Mouse (Mus musculus): ENCODE results near the gene Tas1r1. TPM values are rescaled to one million over a fixed set of nuclear protein-coding genes. Genes with fewer than 3 reads are reported as not detected.
A peak's percentile ranks its signal among the peaks of the same experiment; 100 is the strongest.

The Tas1r1 gene
- 2.1 and 2.4 TPM in 2 replicates for polyA plus RNA-seq (2015; fragmentation: Nextera tagmentation; extraction: Ambion mirVana)

GRCm38 (mm10) chr4:152038225-152038984, at the start of gene Tas1r1:
Tas1r1 (minus strand) TSS chr4:152038568.
- Histone ChIP-seq H3K4me1 (ENCODE audit: control insufficient read depth, insufficient read depth, low read length) (peaks cover 9% of the 10 kb centered on the region), H3K9me3 (replicated peaks; ENCODE audit: control insufficient read depth, low read length, poor library complexity, severe bottlenecking) (no peaks in the 10 kb centered on the region), H3K27ac (ENCODE audit: low read length) (peak within 1 kb of the TSS; percentile 36; the same call in 1 of the 2 replicates), H3K4me3 (ENCODE audit: low read depth, low read length) (peak within 1 kb of the TSS; percentile 96), H3K4me2 (ENCODE audit: low read length) (peak within 1 kb of the TSS; percentile 98), H3K27me3 (ENCODE audit: control insufficient read depth, insufficient read depth, low read depth, low read length) (no peaks in the 10 kb centered on the region), H3K36me3 (ENCODE audit: control insufficient read depth, insufficient read depth, low read length) (peaks cover 11% of the 10 kb centered on the region), H3K9ac (ENCODE audit: low read depth, low read length) (peak within 1 kb of the TSS; percentile 91)
- ATAC-seq = 0 out of 2 replicates have a peak, but pooled peaks have one; percentile 16
- WGBS = 56% methylated on average over 10 of the region's 10 CpGs

GRCm38 (mm10) chr4:152088133-152088532, 49.8 kb upstream of the Tas1r1 start:
- no peak overlapping the region for H3K4me3 ChIP-seq (ENCODE audit: low read depth, low read length)
- ATAC-seq = no peak
- H3K36me3 ChIP-seq (ENCODE audit: control insufficient read depth, insufficient read depth, low read length) = no peaks in the 10 kb centered on the region
- no peaks in the 10 kb centered on the region for H3K9me3 ChIP-seq (replicated peaks; ENCODE audit: control insufficient read depth, low read length, poor library complexity, severe bottlenecking)
- H3K4me1 ChIP-seq (ENCODE audit: control insufficient read depth, insufficient read depth, low read length) = peaks cover 21% of the 10 kb centered on the region
- no peaks in the 10 kb centered on the region; the same call in none of the 2 replicates for H3K27me3 ChIP-seq (ENCODE audit: control insufficient read depth, insufficient read depth, low read depth, low read length)
- no peak overlapping the region for H3K27ac ChIP-seq (ENCODE audit: low read length)
- WGBS = 21% methylated on average over 4 of the region's 4 CpGs
- H3K4me2 ChIP-seq (ENCODE audit: low read length) = peak overlapping the region; percentile 90; the same call in 1 of the 2 replicates
- 0 out of 2 replicates have a peak overlapping the region, but pooled peaks have one; percentile 35 for H3K9ac ChIP-seq (ENCODE audit: low read depth, low read length)

GRCm38 (mm10) chr4:152087211-152088081, 49.1 kb upstream of the Tas1r1 start:
- H3K27ac ChIP-seq (ENCODE audit: low read length) = no peak overlapping the region; the same call in 1 of the 2 replicates
- H3K9ac ChIP-seq (ENCODE audit: low read depth, low read length) = peak overlapping the region; percentile 93
- no peaks in the 10 kb centered on the region for H3K36me3 ChIP-seq (ENCODE audit: control insufficient read depth, insufficient read depth, low read length)
- H3K9me3 ChIP-seq (replicated peaks; ENCODE audit: control insufficient read depth, low read length, poor library complexity, severe bottlenecking) = no peaks in the 10 kb centered on the region
- H3K4me3 ChIP-seq (ENCODE audit: low read depth, low read length) = peak overlapping the region; percentile 74
- H3K4me1 ChIP-seq (ENCODE audit: control insufficient read depth, insufficient read depth, low read length) = peaks cover 21% of the 10 kb centered on the region
- no peaks in the 10 kb centered on the region; the same call in none of the 2 replicates for H3K27me3 ChIP-seq (ENCODE audit: control insufficient read depth, insufficient read depth, low read depth, low read length)
- 7% methylated on average over 12 of the region's 12 CpGs for WGBS
- peak; percentile 14; the same call in 1 of the 2 replicates for ATAC-seq
- peak overlapping the region; percentile 90 for H3K4me2 ChIP-seq (ENCODE audit: low read length)

- no peaks in the 10 kb centered on the region for H3K36me3 ChIP-seq (ENCODE audit: control insufficient read depth, insufficient read depth, low read length)
- H3K27me3 ChIP-seq (ENCODE audit: control insufficient read depth, insufficient read depth, low read depth, low read length) = no peaks in the 10 kb centered on the region; the same call in none of the 2 replicates
- 0% methylated on average over 54 of the region's 92 CpGs for WGBS
- peak overlapping the region; percentile 90 for H3K4me2 ChIP-seq (ENCODE audit: low read length)
- peaks cover 21% of the 10 kb centered on the region for H3K4me1 ChIP-seq (ENCODE audit: control insufficient read depth, insufficient read depth, low read length)
- H3K9ac ChIP-seq (ENCODE audit: low read depth, low read length) = peak overlapping the region; percentile 93
- no peaks in the 10 kb centered on the region for H3K9me3 ChIP-seq (replicated peaks; ENCODE audit: control insufficient read depth, low read length, poor library complexity, severe bottlenecking)
- H3K4me3 ChIP-seq (ENCODE audit: low read depth, low read length) = peak overlapping the region; percentile 74
- no peak overlapping the region; the same call in 1 of the 2 replicates for H3K27ac ChIP-seq (ENCODE audit: low read length)
- ATAC-seq = peak; percentile 80
These were observed 48.3 kb upstream of the Tas1r1 start for GRCm38 (mm10) chr4:152086505-152087210.

- H3K4me3 ChIP-seq (ENCODE audit: low read depth, low read length) = no peak overlapping the region
- no peaks in the 10 kb centered on the region for H3K9me3 ChIP-seq (replicated peaks; ENCODE audit: control insufficient read depth, low read length, poor library complexity, severe bottlenecking)
- no peaks in the 10 kb centered on the region for H3K36me3 ChIP-seq (ENCODE audit: control insufficient read depth, insufficient read depth, low read length)
- H3K9ac ChIP-seq (ENCODE audit: low read depth, low read length) = no peak overlapping the region
- H3K4me2 ChIP-seq (ENCODE audit: low read length) = no peak overlapping the region
- WGBS = 91% methylated on average over 7 of the region's 7 CpGs
- ATAC-seq = no peak
- H3K4me1 ChIP-seq (ENCODE audit: control insufficient read depth, insufficient read depth, low read length) = peaks cover 21% of the 10 kb centered on the region
- H3K27ac ChIP-seq (ENCODE audit: low read length) = no peak overlapping the region
- no peaks in the 10 kb centered on the region; the same call in none of the 2 replicates for H3K27me3 ChIP-seq (ENCODE audit: control insufficient read depth, insufficient read depth, low read depth, low read length)
These were observed 46.2 kb upstream of the Tas1r1 start for GRCm38 (mm10) chr4:152084616-152085015.

- H3K9me3 ChIP-seq (replicated peaks; ENCODE audit: control insufficient read depth, low read length, poor library complexity, severe bottlenecking) = no peaks in the 10 kb centered on the region
- H3K36me3 ChIP-seq (ENCODE audit: control insufficient read depth, insufficient read depth, low read length) = no peaks in the 10 kb centered on the region
- ATAC-seq = no peak
- peaks cover 21% of the 10 kb centered on the region for H3K4me1 ChIP-seq (ENCODE audit: control insufficient read depth, insufficient read depth, low read length)
- no peak overlapping the region for H3K27ac ChIP-seq (ENCODE audit: low read length)
- no peak overlapping the region for H3K4me2 ChIP-seq (ENCODE audit: low read length)
- WGBS = 62% methylated on average over 7 of the region's 7 CpGs
- no peak overlapping the region for H3K4me3 ChIP-seq (ENCODE audit: low read depth, low read length)
- no peaks in the 10 kb centered on the region; the same call in none of the 2 replicates for H3K27me3 ChIP-seq (ENCODE audit: control insufficient read depth, insufficient read depth, low read depth, low read length)
- no peak overlapping the region for H3K9ac ChIP-seq (ENCODE audit: low read depth, low read length)
These were observed 45.3 kb upstream of the Tas1r1 start for GRCm38 (mm10) chr4:152083611-152084220.

GRCm38 (mm10) chr4:152079931-152080330, 41.6 kb upstream of the Tas1r1 start:
- H3K4me3 ChIP-seq (ENCODE audit: low read depth, low read length) = no peak overlapping the region
- no peaks in the 10 kb centered on the region for H3K36me3 ChIP-seq (ENCODE audit: control insufficient read depth, insufficient read depth, low read length)
- WGBS = 71% methylated on average over 7 of the region's 7 CpGs
- no peak overlapping the region for H3K9ac ChIP-seq (ENCODE audit: low read depth, low read length)
- H3K4me1 ChIP-seq (ENCODE audit: control insufficient read depth, insufficient read depth, low read length) = no peaks in the 10 kb centered on the region
- no peaks in the 10 kb centered on the region for H3K9me3 ChIP-seq (replicated peaks; ENCODE audit: control insufficient read depth, low read length, poor library complexity, severe bottlenecking)
- no peaks in the 10 kb centered on the region; the same call in 1 of the 2 replicates for H3K27me3 ChIP-seq (ENCODE audit: control insufficient read depth, insufficient read depth, low read depth, low read length)
- H3K4me2 ChIP-seq (ENCODE audit: low read length) = no peak overlapping the region
- H3K27ac ChIP-seq (ENCODE audit: low read length) = no peak overlapping the region
- no peak for ATAC-seq

GRCm38 (mm10) chr4:152079261-152079660, 40.9 kb upstream of the Tas1r1 start:
- ATAC-seq = no peak
- WGBS = 91% methylated on average over 3 of the region's 3 CpGs

More at GRCm38 (mm10) chr4:152079261-152079660, 40.9 kb upstream of the Tas1r1 start:
- H3K9ac ChIP-seq (ENCODE audit: low read depth, low read length) = no peak overlapping the region
- no peaks in the 10 kb centered on the region for H3K4me1 ChIP-seq (ENCODE audit: control insufficient read depth, insufficient read depth, low read length)
- no peaks in the 10 kb centered on the region for H3K9me3 ChIP-seq (replicated peaks; ENCODE audit: control insufficient read depth, low read length, poor library complexity, severe bottlenecking)
- H3K4me3 ChIP-seq (ENCODE audit: low read depth, low read length) = no peak overlapping the region
- H3K4me2 ChIP-seq (ENCODE audit: low read length) = no peak overlapping the region
- no peaks in the 10 kb centered on the region; the same call in 1 of the 2 replicates for H3K27me3 ChIP-seq (ENCODE audit: control insufficient read depth, insufficient read depth, low read depth, low read length)
- H3K27ac ChIP-seq (ENCODE audit: low read length) = no peak overlapping the region
- H3K36me3 ChIP-seq (ENCODE audit: control insufficient read depth, insufficient read depth, low read length) = no peaks in the 10 kb centered on the region

Measured in midbrain, embryonic 16.5 days (tissue).